In genomic region chr9:70775517-70775916, GRCm38 (mm10) we compare ENCODE assay signal across 28 mouse cellular contexts.
DNase-seq lines count a peak whose midpoint lies in the region; ATAC-seq and TF ChIP-seq lines count a peak whose summit lies in the region.
"Had no signal": no experiment of that assay in that cellular context is flagged by ENCODE, and none has a peak within 500 bp of the region (broad histone marks: within the 10 kb centered on the region; RNA-seq: fewer than 3 reads in every experiment).

No protein-coding gene starts in this region.

- H3K4me2 ChIP-seq in liver, embryonic 13.5 days = no peak overlapping the region
- H3K4me2 ChIP-seq: embryonic facial prominence, embryonic 13.5 days; forebrain, embryonic 12.5 days; forebrain, embryonic 15.5 days; heart, embryonic 12.5 days; heart, embryonic 15.5 days; hindbrain, embryonic 13.5 days had no signal

- peak; percentile 54; the same call in 1 of the 2 replicates for ATAC-seq in G1E (ENCODE audit: extremely low read depth, insufficient number of reproducible peaks, low FRiP score, poor library complexity, severe bottlenecking)
- peak; percentile 65; the same call in 1 of the 2 replicates for ATAC-seq in liver, embryonic 13.5 days (ENCODE audit: low read depth)
- ATAC-seq in megakaryocyte progenitor cell, adult 5-6 weeks (replicated peaks; ENCODE audit: poor library complexity) = peak; percentile 61; the same call in 1 of the 2 replicates
- ATAC-seq in activated CD4-positive, CD25-positive, alpha-beta regulatory T cell, adult 4 months = no peak
- ATAC-seq: CD4-positive, CD25-positive, alpha-beta regulatory T cell, adult 4 months; forebrain, embryonic 15.5 days; hindbrain, embryonic 16.5 days had no signal

- H3K36me3 ChIP-seq in G1E (replicated peaks) = peaks cover 71% of the 10 kb centered on the region
- peaks cover 88% of the 10 kb centered on the region for H3K36me3 ChIP-seq in liver, embryonic 13.5 days

- no peak overlapping the region for H3K4me3 ChIP-seq in G1E (ENCODE audit: low read depth, low read length)
- H3K4me3 ChIP-seq in liver, embryonic 13.5 days (replicated peaks) = no peak overlapping the region
- H3K4me3 ChIP-seq: embryonic facial prominence, embryonic 10.5 days; embryonic facial prominence, embryonic 13.5 days; erythroblast, embryonic 14.5 days; forebrain, embryonic 12.5 days; forebrain, embryonic 15.5 days; heart, embryonic 12.5 days; heart, embryonic 15.5 days; hindbrain, embryonic 10.5 days; hindbrain, embryonic 13.5 days had no signal

- TF ChIP-seq CTCF in G1E (IDR thresholded peaks at IDR 0.05; ENCODE audit: low read depth, low read length) = no peak

- 21% methylated on average over 2 of the region's 2 CpGs for WGBS in liver, embryonic 13.5 days (ENCODE audit: insufficient replicate concordance)

- peak overlapping the region; percentile 5; the same call in 1 of the 2 replicates for H3K27ac ChIP-seq in liver, embryonic 13.5 days
- H3K27ac ChIP-seq: embryonic facial prominence, embryonic 10.5 days; embryonic facial prominence, embryonic 13.5 days; forebrain, embryonic 12.5 days; forebrain, embryonic 15.5 days; heart, embryonic 15.5 days; hindbrain, embryonic 10.5 days; hindbrain, embryonic 13.5 days had no signal

- H3K9me3 ChIP-seq in G1E (replicated peaks) = no peaks in the 10 kb centered on the region
- H3K9me3 ChIP-seq in liver, embryonic 13.5 days (replicated peaks) = no peaks in the 10 kb centered on the region
- H3K9me3 ChIP-seq: embryonic facial prominence, embryonic 10.5 days; embryonic facial prominence, embryonic 13.5 days; forebrain, embryonic 12.5 days; forebrain, embryonic 15.5 days; heart, embryonic 12.5 days; heart, embryonic 15.5 days; hindbrain, embryonic 10.5 days; hindbrain, embryonic 13.5 days had no signal

- no peaks in the 10 kb centered on the region for H3K27me3 ChIP-seq in G1E (ENCODE audit: insufficient read depth, low read length)
- no peaks in the 10 kb centered on the region for H3K27me3 ChIP-seq in liver, embryonic 13.5 days
- H3K27me3 ChIP-seq: embryonic facial prominence, embryonic 13.5 days; forebrain, embryonic 12.5 days; forebrain, embryonic 15.5 days; heart, embryonic 12.5 days; heart, embryonic 15.5 days; hindbrain, embryonic 13.5 days had no signal

- H3K4me1 ChIP-seq in G1E (ENCODE audit: insufficient read depth, low read depth, low read length) = peaks cover 39% of the 10 kb centered on the region
- H3K4me1 ChIP-seq in liver, embryonic 13.5 days (replicated peaks) = peaks cover 37% of the 10 kb centered on the region
- H3K4me1 ChIP-seq: embryonic facial prominence, embryonic 10.5 days; embryonic facial prominence, embryonic 13.5 days; heart, embryonic 15.5 days; hindbrain, embryonic 10.5 days; hindbrain, embryonic 13.5 days had no signal

- DNase-seq in G1E (ENCODE audit: low spot score) = peak; percentile 6
- peak; percentile 42 for DNase-seq in c-Kit-positive CD71-positive TER-119-negative erythroid progenitor cells, embryonic 14.5 days (ENCODE audit: low read depth)
- DNase-seq in liver, embryonic 13.5 days = peak; percentile 23
- DNase-seq in cerebellum, adult 11 months = no peak
- no peak for DNase-seq in retina, postnatal 1 day
- DNase-seq: adrenal gland, postnatal 10 days; adrenal gland, postnatal 36 days; cerebellum, adult 2 months; cerebellum, adult 9-11 months; cerebellum, postnatal 25 days; embryo, embryonic 11 days; gastrocnemius, postnatal 25 days; heart, adult 18-20 months; heart, postnatal 10 days; heart, postnatal 36 days had no signal

- no peak overlapping the region for H3K9ac ChIP-seq in liver, embryonic 13.5 days
- H3K9ac ChIP-seq: embryonic facial prominence, embryonic 13.5 days; forebrain, embryonic 12.5 days; forebrain, embryonic 15.5 days; heart, embryonic 12.5 days; heart, embryonic 15.5 days; hindbrain, embryonic 13.5 days had no signal

Comparison
In these comparisons a context has a peak if more than half of its experiments do, and no peak if none do; other contexts are left out.
1. DNase-seq: peak in G1E (single experiment), c-Kit-positive CD71-positive TER-119-negative erythroid progenitor cells, embryonic 14.5 days (single experiment) and liver, embryonic 13.5 days (single experiment); none in cerebellum, adult 11 months (single experiment) and retina, postnatal 1 day (single experiment).